Mouse (Mus musculus) skeletal muscle tissue, adult 2 months (tissue): ENCODE results near the gene Apoo.
"Not testable (repeated sequence)": the region's sequence is repeated elsewhere in the genome, so short reads cannot be mapped to it uniquely, and the experiment has no call there.

ENCODE experiments used
- DNase-seq: peaks from one replicate; pipeline ENCODE4 v3.0.0-alpha.2; 2012; ENCODE audit warnings: low read depth, low spot score

The Apoo gene

GRCm38 (mm10) chrX:94366670-94367241 is at the start of gene Apoo, which contains the start of gene Fam90a1b:
TSS of gene Apoo (plus strand) at chrX:94367117.
TSS of gene Fam90a1b (minus strand) at chrX:94366777.
- DNase-seq, result peak; percentile 98

GRCm38 (mm10) chrX:94321036-94321902 is 45.6 kb upstream of the Apoo start:
- no peak for DNase-seq

DNA sequence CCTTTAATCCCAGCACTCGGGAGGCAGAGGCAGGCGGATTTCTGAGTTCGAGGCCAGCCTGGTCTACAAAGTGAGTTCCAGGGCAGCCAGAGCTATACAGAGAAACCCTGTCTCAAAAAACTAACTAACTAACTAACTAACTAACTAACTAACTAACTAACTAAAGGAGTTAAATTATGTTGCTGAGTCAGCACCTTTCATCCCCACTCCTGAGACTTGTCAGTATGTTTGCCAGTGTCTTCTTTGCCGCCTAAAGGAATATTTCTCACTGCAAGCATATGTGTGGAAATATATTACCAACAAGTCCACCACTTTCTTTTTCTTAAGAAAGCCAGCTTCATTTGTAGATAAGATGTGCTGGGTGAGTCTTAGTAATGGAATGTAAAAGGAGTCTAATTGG is 23.3 kb upstream of the Apoo start:
- DNase-seq, result not testable (repeated sequence)

GRCm38 (mm10) chrX:94365381-94365925 is 1.5 kb upstream of the Apoo start:
- no peak for DNase-seq

DNA sequence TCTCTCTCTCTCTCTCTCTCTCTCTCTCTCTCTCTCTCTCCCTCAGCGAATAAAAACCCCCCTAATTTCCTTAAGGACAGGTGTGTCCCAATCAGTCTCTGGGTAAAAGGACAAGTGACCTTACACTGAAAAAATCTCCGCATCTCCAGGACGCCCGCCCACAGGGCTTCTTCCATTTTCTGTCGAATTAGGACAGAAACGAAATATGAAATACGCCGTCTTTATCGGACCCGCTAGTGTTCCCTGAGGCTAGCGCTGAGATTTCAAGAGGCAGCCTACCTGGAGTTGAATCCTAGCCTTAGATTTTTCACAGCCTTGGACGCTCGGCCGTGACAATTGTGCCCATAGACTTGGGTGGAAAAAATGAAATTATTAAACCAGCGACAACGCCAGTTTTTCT is 888 bp upstream of the Apoo start:
- DNase-seq, result no peak

DNA sequence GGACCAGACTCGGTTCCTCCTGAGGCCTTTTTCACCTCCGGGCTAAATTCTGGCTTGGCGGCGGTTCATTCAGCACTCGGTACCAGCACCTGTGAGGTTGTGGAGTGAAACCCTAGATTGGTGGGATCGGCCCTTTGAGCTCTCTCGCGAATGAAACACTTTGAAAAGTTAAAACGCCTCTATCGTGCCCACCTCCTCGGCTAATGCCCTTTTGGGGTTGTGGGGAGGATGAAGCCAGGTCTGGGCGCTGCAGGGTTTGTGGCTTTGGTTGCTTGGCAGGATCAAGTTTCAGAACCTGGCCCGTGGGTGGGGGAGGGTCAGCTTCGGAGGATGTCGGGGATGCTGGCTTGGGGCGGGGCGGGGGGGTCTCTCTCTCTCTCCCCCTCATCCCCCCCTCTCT is 331 bp downstream of the Apoo start:
- peak; percentile 34 for DNase-seq

DNA sequence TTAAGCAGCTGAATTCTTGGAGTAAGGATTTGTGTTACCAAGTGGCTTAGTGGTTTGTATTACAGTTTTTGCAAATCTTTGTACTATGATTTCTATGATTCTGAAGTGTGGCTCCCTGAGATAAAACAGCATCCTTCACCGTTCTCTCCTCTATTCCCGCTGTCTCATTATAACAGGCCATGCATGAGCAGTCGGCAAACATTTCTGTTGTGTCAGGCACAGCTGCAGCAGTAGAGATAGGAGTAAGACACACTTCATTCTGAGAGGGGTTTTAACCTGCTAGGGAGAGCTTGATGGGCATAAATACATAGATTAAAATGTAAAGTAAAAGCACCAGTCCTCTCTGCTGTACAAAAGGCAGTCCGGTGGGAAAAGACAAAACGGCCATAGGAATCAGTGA is 11.8 kb downstream of the Apoo start:
- DNase-seq, result no peak

GRCm38 (mm10) chrX:94408975-94409374 is 42.1 kb downstream of the Apoo start:
- no peak for DNase-seq

GRCm38 (mm10) chrX:94420210-94420609 is 53.3 kb downstream of the Apoo start:
- no peak for DNase-seq

- DNase-seq, result no peak
Observed at GRCm38 (mm10) chrX:94431548-94432375, 64.8 kb downstream of the Apoo start.

DNA sequence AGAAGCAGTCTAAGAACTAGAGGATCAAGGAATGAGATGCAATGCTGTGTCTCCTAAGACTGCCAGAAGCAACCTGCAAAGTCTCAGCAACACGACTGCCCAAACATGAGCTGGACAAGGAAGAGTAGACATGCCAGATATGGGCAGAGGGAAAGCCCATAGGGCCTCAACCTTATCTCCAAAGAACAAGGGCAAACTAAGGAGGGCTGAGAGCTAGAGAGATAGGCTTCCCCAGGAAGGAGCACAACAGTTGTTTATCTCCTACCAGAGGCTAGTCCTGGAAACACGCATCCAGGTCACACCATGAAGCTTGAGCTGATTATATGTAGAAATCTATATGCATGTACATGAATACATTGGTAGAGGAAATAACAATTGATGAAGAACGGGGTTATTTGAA is 78.5 kb downstream of the Apoo start:
- DNase-seq, result not testable (repeated sequence)

DNA sequence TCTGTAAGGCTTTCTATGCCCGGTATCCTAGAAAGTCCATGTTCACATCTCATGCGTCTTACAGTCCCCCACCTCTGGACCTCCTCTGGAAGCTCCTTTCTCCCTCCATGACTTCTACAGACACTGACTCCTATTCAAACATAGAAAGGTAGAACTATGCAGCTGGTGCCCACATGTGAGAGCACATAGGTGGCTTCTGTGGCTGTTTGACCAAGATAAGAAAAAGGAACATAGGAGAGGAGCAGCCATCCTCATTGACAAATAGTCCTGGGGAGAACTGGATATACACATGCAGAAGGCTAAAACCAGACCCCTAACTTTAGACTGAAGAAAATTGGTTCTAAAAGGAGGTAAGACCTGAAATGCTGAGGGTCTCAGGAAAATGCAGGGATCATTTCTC is 79.1 kb downstream of the Apoo start:
- not testable (repeated sequence) for DNase-seq

DNA sequence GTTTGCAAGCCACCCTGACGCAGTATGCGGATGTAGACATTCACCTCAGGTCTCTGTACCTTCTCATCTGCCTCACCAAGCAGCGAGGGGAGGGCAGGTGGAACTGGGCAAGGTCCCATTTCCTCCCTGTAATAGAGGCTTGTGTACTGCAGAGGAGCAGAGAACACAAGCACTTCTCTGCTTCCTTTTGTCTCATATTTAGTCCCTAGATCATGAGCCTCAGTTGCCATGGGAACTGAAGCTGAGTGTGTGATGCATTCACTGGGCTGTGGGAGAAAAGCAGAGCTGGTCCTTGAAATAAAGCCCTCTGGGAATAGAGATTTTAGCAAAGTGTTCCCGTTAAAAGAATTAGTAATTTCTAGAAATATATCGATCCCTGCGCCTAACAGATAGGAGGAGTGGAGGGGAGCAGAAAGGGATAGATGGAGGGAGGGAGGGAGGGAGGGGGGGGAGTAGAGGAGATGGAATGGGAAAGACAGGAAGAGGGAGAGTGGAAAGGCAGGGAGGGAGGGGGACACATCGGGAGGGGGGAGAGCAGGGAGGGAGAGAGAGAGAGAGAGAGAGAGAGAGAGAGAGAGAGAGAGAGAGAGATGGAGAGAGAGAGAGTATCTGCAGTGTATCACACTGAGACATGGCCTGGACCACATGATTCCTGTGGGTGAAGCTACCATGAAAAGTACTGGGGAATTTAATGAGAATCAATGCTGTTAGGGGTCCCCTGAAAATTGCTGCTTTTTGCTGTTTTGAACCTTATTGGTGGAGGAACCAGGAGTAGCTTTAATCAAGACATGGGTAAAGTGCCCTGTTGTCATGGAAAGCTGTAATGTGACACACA is 83.3 kb downstream of the Apoo start:
- not testable (repeated sequence) for DNase-seq

DNA sequence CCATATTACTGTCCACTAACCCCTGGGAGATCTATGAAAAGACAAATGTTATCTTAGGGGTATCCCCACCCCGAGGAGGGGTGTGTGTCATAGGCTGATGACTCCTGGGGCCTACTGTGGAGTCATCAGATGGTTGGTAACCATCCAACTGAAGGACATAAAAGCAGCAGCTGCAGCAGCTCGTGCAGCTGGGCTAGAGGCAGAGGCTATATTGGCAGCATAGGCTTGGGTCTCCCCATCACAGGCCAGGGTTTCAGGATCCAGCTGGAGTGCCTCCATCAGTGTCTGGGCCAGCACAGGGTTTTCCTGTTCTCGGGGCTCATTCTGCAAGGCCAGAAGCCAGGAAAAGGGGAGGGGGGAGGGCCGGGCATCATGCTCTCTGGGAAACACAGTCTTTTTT is 92.4 kb downstream of the Apoo start:
- peak; percentile 15 for DNase-seq

GRCm38 (mm10) chrX:94461513-94461912 is 94.6 kb downstream of the Apoo start:
- DNase-seq, result not testable (repeated sequence)

DNA sequence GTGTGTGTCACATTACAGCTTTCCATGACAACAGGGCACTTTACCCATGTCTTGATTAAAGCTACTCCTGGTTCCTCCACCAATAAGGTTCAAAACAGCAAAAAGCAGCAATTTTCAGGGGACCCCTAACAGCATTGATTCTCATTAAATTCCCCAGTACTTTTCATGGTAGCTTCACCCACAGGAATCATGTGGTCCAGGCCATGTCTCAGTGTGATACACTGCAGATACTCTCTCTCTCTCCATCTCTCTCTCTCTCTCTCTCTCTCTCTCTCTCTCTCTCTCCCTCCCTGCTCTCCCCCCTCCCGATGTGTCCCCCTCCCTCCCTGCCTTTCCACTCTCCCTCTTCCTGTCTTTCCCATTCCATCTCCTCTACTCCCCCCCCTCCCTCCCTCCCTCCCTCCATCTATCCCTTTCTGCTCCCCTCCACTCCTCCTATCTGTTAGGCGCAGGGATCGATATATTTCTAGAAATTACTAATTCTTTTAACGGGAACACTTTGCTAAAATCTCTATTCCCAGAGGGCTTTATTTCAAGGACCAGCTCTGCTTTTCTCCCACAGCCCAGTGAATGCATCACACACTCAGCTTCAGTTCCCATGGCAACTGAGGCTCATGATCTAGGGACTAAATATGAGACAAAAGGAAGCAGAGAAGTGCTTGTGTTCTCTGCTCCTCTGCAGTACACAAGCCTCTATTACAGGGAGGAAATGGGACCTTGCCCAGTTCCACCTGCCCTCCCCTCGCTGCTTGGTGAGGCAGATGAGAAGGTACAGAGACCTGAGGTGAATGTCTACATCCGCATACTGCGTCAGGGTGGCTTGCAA is 95.9 kb downstream of the Apoo start:
- DNase-seq, result not testable (repeated sequence)
